Mouse (Mus musculus) stomach, postnatal 0 days (tissue): Measurements from ENCODE around the gene Zdhhc12.

Experiments
- CTCF ChIP-seq: IDR thresholded peaks from 2 replicates; pipeline ENCODE4 v1.5.1; 2016; ENCODE audit warnings: antibody characterized with exemption, low read depth, mild to moderate bottlenecking, moderate library complexity
- EP300 ChIP-seq: optimal IDR thresholded peaks from 2 replicates; pipeline ENCODE3; 2016; ENCODE audit warnings: antibody characterized with exemption

DNA sequence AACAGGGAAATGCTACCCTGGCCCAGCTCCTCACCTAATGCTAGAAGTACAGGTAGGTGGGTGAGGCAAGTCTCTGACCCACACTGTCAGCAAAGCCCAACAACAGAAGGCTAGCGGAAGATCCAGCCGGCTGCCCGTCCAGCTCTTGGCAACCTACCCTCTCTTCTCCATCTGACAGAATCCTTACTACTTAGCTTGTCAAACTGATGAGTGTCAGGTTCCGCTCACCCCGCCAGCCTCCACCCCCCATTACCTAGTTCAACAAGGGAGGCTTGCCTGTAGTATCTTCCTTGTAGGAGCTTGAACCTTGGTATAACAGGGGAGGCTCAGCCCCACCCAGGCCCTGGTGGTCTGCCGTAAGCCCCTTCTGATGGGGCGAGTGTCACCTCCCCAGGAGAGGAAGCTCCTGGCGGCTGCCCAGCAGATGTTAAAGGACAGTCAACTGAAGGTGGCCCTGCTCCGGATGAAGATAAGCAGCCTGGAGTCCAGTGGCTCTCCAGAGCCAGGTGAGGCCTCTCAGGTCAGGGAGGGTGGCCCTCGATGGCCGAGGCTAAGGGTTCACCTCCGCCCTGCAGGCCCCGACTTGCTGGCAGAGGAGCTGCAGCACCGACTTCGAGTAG, 13.2 kb downstream of the Zdhhc12 start:
- TF ChIP-seq CTCF (no peak), EP300 (no peak)
